In the genomic region with DNA sequence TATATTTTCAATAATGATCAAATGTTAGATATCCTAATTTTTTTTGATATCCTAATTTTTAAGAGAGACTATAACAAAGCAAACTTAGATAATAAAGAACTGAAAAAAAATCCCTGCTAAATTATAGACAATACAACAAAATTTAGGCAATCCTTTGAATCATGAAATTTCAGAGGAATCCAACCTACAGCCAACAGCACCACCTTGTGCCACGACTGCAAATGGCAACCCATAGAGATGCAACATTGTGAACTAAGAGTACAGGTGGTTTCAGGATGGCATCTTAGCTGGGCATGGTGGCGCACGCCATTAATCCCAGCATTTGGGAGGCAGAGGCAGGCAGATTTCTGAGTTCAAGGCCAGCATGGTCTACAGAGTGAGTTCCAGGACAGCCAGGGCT, we compare ENCODE assay signal across 11 mouse cellular contexts. TPM values are rescaled to one million over a fixed set of nuclear protein-coding genes. Genes with fewer than 3 reads are reported as not detected.
DNase-seq lines count a peak whose midpoint lies in the region; ATAC-seq lines count a peak whose summit lies in the region.
"Had no signal": no experiment of that assay in that cellular context is flagged by ENCODE, and none has a peak within 500 bp of the region (broad histone marks: within the 10 kb centered on the region; RNA-seq: fewer than 3 reads in every experiment).

No protein-coding gene starts in this region.

- peak; percentile 18 for DNase-seq in hindbrain, embryonic 11.5 days (ENCODE audit: low spot score)
- DNase-seq in A20 (ENCODE audit: low read depth, low spot score) (peak; percentile 65), ZHBTc4 (ENCODE audit: low read depth, low spot score) (peak; percentile 43)
- peak; percentile 81 for DNase-seq in naive thymus-derived CD4-positive, alpha-beta T cell, adult 2 months (ENCODE audit: low read depth)
- DNase-seq in urinary bladder, postnatal 36 days (ENCODE audit: low spot score in 2 of 2), result no peak
- no peak for DNase-seq in layer of hippocampus, adult 18-20 months (ENCODE audit: low spot score in 2 of 2)
- no peak for DNase-seq in frontal cortex, postnatal 25 days (ENCODE audit: low spot score in 2 of 2)
- DNase-seq: cerebellum, postnatal 36 days had no signal

- no peaks in the 10 kb centered on the region for H3K9me3 ChIP-seq in hindbrain, embryonic 11.5 days (ENCODE audit: control insufficient read depth, low read length)
- no peaks in the 10 kb centered on the region for H3K9me3 ChIP-seq in hindbrain, embryonic 16.5 days (ENCODE audit: control insufficient read depth, low read length)
- H3K9me3 ChIP-seq: limb, embryonic 10.5 days had no signal

- no peak for ATAC-seq in hindbrain, embryonic 11.5 days (ENCODE audit: low FRiP score)
- ATAC-seq in hindbrain, embryonic 16.5 days, result no peak
- ATAC-seq: midbrain, embryonic 16.5 days had no signal

- no peaks in the 10 kb centered on the region for H3K27me3 ChIP-seq in hindbrain, embryonic 11.5 days (ENCODE audit: control insufficient read depth, insufficient read depth, low read length)
- H3K27me3 ChIP-seq in hindbrain, embryonic 16.5 days (replicated peaks; ENCODE audit: control insufficient read depth, insufficient read depth, low read length), result no peaks in the 10 kb centered on the region

- H3K27ac ChIP-seq in hindbrain, embryonic 11.5 days (ENCODE audit: low read depth, low read length), result no peak overlapping the region
- no peak overlapping the region for H3K27ac ChIP-seq in hindbrain, embryonic 16.5 days (ENCODE audit: low read depth, low read length)
- H3K27ac ChIP-seq: limb, embryonic 10.5 days had no signal

- H3K9ac ChIP-seq in hindbrain, embryonic 11.5 days (ENCODE audit: low read depth, low read length), result no peak overlapping the region
- H3K9ac ChIP-seq in hindbrain, embryonic 16.5 days (ENCODE audit: low read depth, low read length), result no peak overlapping the region

- 80% methylated on average over 3 of the region's 3 CpGs for WGBS in hindbrain, embryonic 11.5 days
- WGBS in hindbrain, embryonic 16.5 days, result 85% methylated on average over 3 of the region's 3 CpGs

- H3K4me3 ChIP-seq in hindbrain, embryonic 11.5 days (ENCODE audit: low read depth, low read length), result no peak overlapping the region
- H3K4me3 ChIP-seq in hindbrain, embryonic 16.5 days (ENCODE audit: low read length), result no peak overlapping the region
- H3K4me3 ChIP-seq: limb, embryonic 10.5 days had no signal

- no peaks in the 10 kb centered on the region for H3K36me3 ChIP-seq in hindbrain, embryonic 11.5 days (ENCODE audit: control insufficient read depth, insufficient read depth, low read length)
- H3K36me3 ChIP-seq in hindbrain, embryonic 16.5 days (ENCODE audit: control insufficient read depth, insufficient read depth, low read length), result no peaks in the 10 kb centered on the region

- no peaks in the 10 kb centered on the region for H3K4me1 ChIP-seq in hindbrain, embryonic 11.5 days (replicated peaks; ENCODE audit: control insufficient read depth, insufficient read depth, low read length)
- no peaks in the 10 kb centered on the region for H3K4me1 ChIP-seq in hindbrain, embryonic 16.5 days (ENCODE audit: control insufficient read depth, insufficient read depth, low read depth, low read length)
- H3K4me1 ChIP-seq: limb, embryonic 10.5 days had no signal

- H3K4me2 ChIP-seq in hindbrain, embryonic 11.5 days (replicated peaks; ENCODE audit: low read depth, low read length), result no peak overlapping the region
- no peak overlapping the region for H3K4me2 ChIP-seq in hindbrain, embryonic 16.5 days (ENCODE audit: low read length)

RNA-seq across cellular contexts. Expression of gene Klhl18, which starts 10.3 kb away (rescaled TPM):
- 9.2 and 9.7 TPM in 2 replicates for polyA plus RNA-seq in hindbrain, embryonic 11.5 days (2014; fragmentation: Nextera tagmentation; extraction: Ambion mirVana)
- 27.4 and 30.7 TPM in 2 replicates for polyA plus RNA-seq in hindbrain, embryonic 16.5 days (2015; fragmentation: Nextera tagmentation; extraction: Ambion mirVana)
- 10 to 100 TPM; 23.0 to 23.5 TPM for total RNA-seq in layer of hippocampus, adult 18-20 months (2021)

RNA-seq across cellular contexts. Expression of gene Kif9, which starts 10.6 kb away (rescaled TPM):
- 3.3 and 3.9 TPM in 2 replicates for polyA plus RNA-seq in hindbrain, embryonic 11.5 days (2014; fragmentation: Nextera tagmentation; extraction: Ambion mirVana)
- 6.1 and 6.8 TPM in 2 replicates for polyA plus RNA-seq in hindbrain, embryonic 16.5 days (2015; fragmentation: Nextera tagmentation; extraction: Ambion mirVana)
- 1 to 10 TPM; 3.8 TPM for total RNA-seq in layer of hippocampus, adult 18-20 months (2021)

RNA-seq across cellular contexts. Expression of gene Ngp, which starts 46.6 kb away (rescaled TPM):
- 0.14 and 0.45 TPM in 2 replicates for polyA plus RNA-seq in hindbrain, embryonic 11.5 days (2014; fragmentation: Nextera tagmentation; extraction: Ambion mirVana)
- polyA plus RNA-seq in hindbrain, embryonic 16.5 days (2015; fragmentation: Nextera tagmentation; extraction: Ambion mirVana), result 1.3 and 1.9 TPM in 2 replicates
- total RNA-seq in layer of hippocampus, adult 18-20 months (2021), result not detected
- polyA plus RNA-seq: limb, embryonic 10.5 days had no signal

RNA-seq across cellular contexts. Expression of gene Ptpn23, which starts 58.2 kb away (rescaled TPM):
- polyA plus RNA-seq in hindbrain, embryonic 11.5 days (2014; fragmentation: Nextera tagmentation; extraction: Ambion mirVana), result 15.3 and 18.5 TPM in 2 replicates
- polyA plus RNA-seq in hindbrain, embryonic 16.5 days (2015; fragmentation: Nextera tagmentation; extraction: Ambion mirVana), result 19.2 and 24.5 TPM in 2 replicates
- 10 to 100 TPM; 53.2 to 53.6 TPM for total RNA-seq in layer of hippocampus, adult 18-20 months (2021)

Comparison
In these comparisons a context has a peak if more than half of its experiments do, and no peak if none do; other contexts are left out.
1. DNase-seq: peak in hindbrain, embryonic 11.5 days (single experiment), A20 (single experiment), ZHBTc4 (single experiment) and naive thymus-derived CD4-positive, alpha-beta T cell, adult 2 months (single experiment); none in urinary bladder, postnatal 36 days (0 of 2), layer of hippocampus, adult 18-20 months (0 of 2) and frontal cortex, postnatal 25 days (0 of 2).